Mouse (Mus musculus) CD4-positive, CD25-positive, alpha-beta regulatory T cell (primary cell): ENCODE measurements around the gene Atrn. TPM values are rescaled to one million over a fixed set of nuclear protein-coding genes. Genes with fewer than 3 reads are reported as not detected.

Experiments used
- polyA plus RNA-seq: library from polyadenylated mRNA; unstranded; fragments of 100-300 nt; shearing (Covaris generic); gene quantifications from one replicate; pipeline ENCODE4 v1.2.1, GENCODE M21; 2017

Atrn gene
- 14.3 TPM for polyA plus RNA-seq

GRCm38 (mm10) chr2:130905751-130906583, at the start of gene Atrn, which contains the start of gene 4930402H24Rik:
TSS of gene Atrn (plus strand) at chr2:130906495.
TSS of gene 4930402H24Rik (minus strand) at chr2:130906406.

GRCm38 (mm10) chr2:131042988-131043387, 136.7 kb downstream of the Atrn start, which contains the start of gene Gfra4:
TSS of gene Gfra4 (minus strand) at chr2:131043088.

GRCm38 (mm10) chr2:131063404-131063864, 157.1 kb downstream of the Atrn start, which contains the start of gene Adam33:
TSS of gene Adam33 (minus strand) at chr2:131063814.

Other genes with a start within 250 kb of the Atrn start
- gene Ddrgk1, start 241.8 kb upstream of the Atrn start, polyA plus RNA-seq: 160 TPM
- 49.4 TPM for gene Itpa, start 238.9 kb upstream of the Atrn start, polyA plus RNA-seq
- 0.14 TPM for gene Slc4a11, start 209.0 kb upstream of the Atrn start, polyA plus RNA-seq
- 16.5 TPM for gene 4930402H24Rik, start 89 bp upstream of the Atrn start, polyA plus RNA-seq
- gene Gfra4, start 136.6 kb downstream of the Atrn start, polyA plus RNA-seq: not detected
- gene Adam33, start 157.3 kb downstream of the Atrn start, polyA plus RNA-seq: 0.23 TPM
- 0.13 TPM for gene Siglec1, start 180.3 kb downstream of the Atrn start, polyA plus RNA-seq
- 0.35 TPM for gene Hspa12b, start 220.8 kb downstream of the Atrn start, polyA plus RNA-seq
- not detected for gene Gm11037, start 227.0 kb downstream of the Atrn start, polyA plus RNA-seq